ENCODE assay signal across 9 mouse cellular contexts in the genomic region with DNA sequence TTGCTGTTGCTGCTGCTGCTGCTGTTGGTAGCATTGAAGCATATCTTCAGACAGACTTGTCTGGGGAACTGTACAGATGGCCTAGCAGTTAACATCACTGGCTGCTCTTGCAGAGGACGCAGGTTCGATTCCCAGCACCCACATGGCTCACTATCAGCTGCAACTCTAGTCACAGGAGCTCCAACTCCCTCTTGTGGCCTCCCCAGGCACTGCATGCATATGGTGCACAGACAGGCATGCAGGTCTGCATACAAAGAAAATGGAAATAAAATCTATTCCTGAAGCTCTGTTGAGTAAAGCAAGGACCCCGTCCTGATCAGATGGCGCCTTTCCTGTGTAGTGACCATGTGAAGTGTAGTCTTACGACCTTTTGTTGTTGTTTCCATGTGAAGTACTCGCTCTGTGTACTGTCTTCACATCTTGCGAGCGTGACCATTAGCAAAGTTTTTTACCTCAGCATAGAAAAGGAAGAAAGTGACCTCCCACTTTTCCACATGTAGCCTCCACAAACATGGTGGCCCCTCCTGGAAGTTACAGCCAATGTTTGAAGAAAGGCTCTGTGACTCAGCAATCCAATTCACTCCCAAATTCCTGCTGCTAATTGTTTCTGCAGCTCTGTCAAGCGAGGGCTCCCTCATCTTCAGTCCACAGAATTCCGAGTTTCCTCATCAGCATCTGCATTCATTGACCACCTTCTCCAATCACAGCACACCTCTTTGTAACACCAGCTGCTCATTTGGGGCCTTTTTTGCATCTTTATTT.
DNase-seq lines count a peak whose midpoint lies in the region; ATAC-seq and TF ChIP-seq lines count a peak whose summit lies in the region.
"Had no signal": no experiment of that assay in that cellular context is flagged by ENCODE, and none has a peak within 500 bp of the region (broad histone marks: within the 10 kb centered on the region; RNA-seq: fewer than 3 reads in every experiment).

No protein-coding gene starts in this region.

- H3K36me3 ChIP-seq in forebrain, postnatal 0 days (ENCODE audit: insufficient read depth): no peaks in the 10 kb centered on the region
- H3K36me3 ChIP-seq in forebrain, embryonic 10.5 days (replicated peaks): peaks cover 10% of the 10 kb centered on the region
- no peaks in the 10 kb centered on the region for H3K36me3 ChIP-seq in kidney, postnatal 0 days (ENCODE audit: insufficient read depth, low read length)
- no peaks in the 10 kb centered on the region for H3K36me3 ChIP-seq in midbrain, embryonic 16.5 days (ENCODE audit: control insufficient read depth, insufficient read depth, low read length)
- H3K36me3 ChIP-seq: liver, embryonic 15.5 days had no signal

- TF ChIP-seq POLR2A in brain, embryonic 14.5 days (IDR thresholded peaks at IDR 0.05; ENCODE audit: borderline replicate concordance, extremely low read depth, insufficient read depth, insufficient read length, poor library complexity, severe bottlenecking): no peak

- no peak overlapping the region for H3K4me2 ChIP-seq in forebrain, postnatal 0 days (ENCODE audit: low read depth)
- H3K4me2 ChIP-seq in kidney, postnatal 0 days (ENCODE audit: low read length): no peak overlapping the region
- H3K4me2 ChIP-seq in midbrain, embryonic 16.5 days (ENCODE audit: low read length): no peak overlapping the region
- H3K4me2 ChIP-seq: liver, embryonic 15.5 days had no signal

- no peaks in the 10 kb centered on the region for H3K9me3 ChIP-seq in forebrain, postnatal 0 days (ENCODE audit: low read length)
- H3K9me3 ChIP-seq in forebrain, embryonic 10.5 days: 0 out of 2 replicates have a peak, but pooled peaks cover 5% of the 10 kb centered on the region
- no peaks in the 10 kb centered on the region for H3K9me3 ChIP-seq in kidney, postnatal 0 days (replicated peaks; ENCODE audit: low read length)
- H3K9me3 ChIP-seq in midbrain, embryonic 16.5 days (replicated peaks; ENCODE audit: control insufficient read depth, low read length, poor library complexity, severe bottlenecking): no peaks in the 10 kb centered on the region
- H3K9me3 ChIP-seq: liver, embryonic 15.5 days had no signal

- TF ChIP-seq CTCF in forebrain, postnatal 0 days (IDR thresholded peaks at IDR 0.05; ENCODE audit: low read depth): peak; percentile 34; the same call in 1 of the 2 replicates
- TF ChIP-seq CTCF in kidney, postnatal 0 days (IDR thresholded peaks at IDR 0.05; ENCODE audit: low read depth): peak; percentile 43
- peak; percentile 27; the same call in 1 of the 2 replicates for TF ChIP-seq CTCF in brain, embryonic 14.5 days (IDR thresholded peaks at IDR 0.05; ENCODE audit: borderline replicate concordance, extremely low read depth, insufficient read depth, insufficient read length)

- H3K27me3 ChIP-seq in forebrain, postnatal 0 days (ENCODE audit: insufficient read depth, low read length): no peaks in the 10 kb centered on the region
- no peaks in the 10 kb centered on the region for H3K27me3 ChIP-seq in forebrain, embryonic 10.5 days (ENCODE audit: poor library complexity, severe bottlenecking)
- no peaks in the 10 kb centered on the region for H3K27me3 ChIP-seq in kidney, postnatal 0 days (ENCODE audit: insufficient read depth, low read length)
- no peaks in the 10 kb centered on the region for H3K27me3 ChIP-seq in midbrain, embryonic 16.5 days (ENCODE audit: control insufficient read depth, insufficient read depth, low read depth, low read length)
- H3K27me3 ChIP-seq: liver, embryonic 15.5 days had no signal

- H3K4me1 ChIP-seq in forebrain, postnatal 0 days (ENCODE audit: insufficient read depth): 0 out of 2 replicates have a peak, but pooled peaks cover 1% of the 10 kb centered on the region
- H3K4me1 ChIP-seq in forebrain, embryonic 10.5 days: peaks cover 7% of the 10 kb centered on the region
- H3K4me1 ChIP-seq in kidney, postnatal 0 days (replicated peaks; ENCODE audit: insufficient read depth, low read length): no peaks in the 10 kb centered on the region
- no peaks in the 10 kb centered on the region for H3K4me1 ChIP-seq in midbrain, embryonic 16.5 days (ENCODE audit: control insufficient read depth, insufficient read depth, low read length)
- H3K4me1 ChIP-seq: liver, embryonic 15.5 days had no signal

- no peak overlapping the region for H3K4me3 ChIP-seq in forebrain, postnatal 0 days (ENCODE audit: low read depth, low read length)
- H3K4me3 ChIP-seq in forebrain, embryonic 10.5 days: no peak overlapping the region
- H3K4me3 ChIP-seq in kidney, postnatal 0 days (replicated peaks; ENCODE audit: low read depth, low read length): no peak overlapping the region
- H3K4me3 ChIP-seq in midbrain, embryonic 16.5 days (ENCODE audit: low read depth, low read length): no peak overlapping the region
- H3K4me3 ChIP-seq: liver, embryonic 15.5 days had no signal

- H3K9ac ChIP-seq in forebrain, postnatal 0 days: no peak overlapping the region
- no peak overlapping the region for H3K9ac ChIP-seq in kidney, postnatal 0 days (ENCODE audit: low read depth, low read length)
- no peak overlapping the region for H3K9ac ChIP-seq in midbrain, embryonic 16.5 days (ENCODE audit: low read depth, low read length)
- H3K9ac ChIP-seq: liver, embryonic 15.5 days had no signal

- no peak overlapping the region for H3K27ac ChIP-seq in forebrain, postnatal 0 days (ENCODE audit: low read depth, low read length)
- no peak overlapping the region for H3K27ac ChIP-seq in forebrain, embryonic 10.5 days
- H3K27ac ChIP-seq in kidney, postnatal 0 days: no peak overlapping the region
- no peak overlapping the region for H3K27ac ChIP-seq in midbrain, embryonic 16.5 days (ENCODE audit: low read length)
- H3K27ac ChIP-seq: liver, embryonic 15.5 days had no signal

- no peak for DNase-seq in forebrain, postnatal 0 days
- no peak for DNase-seq in forebrain, embryonic 10.5 days (ENCODE audit: extremely low spot score, low spot score)
- no peak for DNase-seq in kidney, postnatal 0 days (ENCODE audit: low spot score)
- DNase-seq in kidney, postnatal 25 days: no peak
- peak; percentile 19 for DNase-seq in 3T3-L1 (ENCODE audit: low read depth, low spot score)
- DNase-seq in brain, embryonic 14.5 days (ENCODE audit: low read depth): no peak
- DNase-seq in embryo, embryonic 10.5 days (ENCODE audit: low spot score): no peak

- 83% methylated on average over 10 of the region's 10 CpGs for WGBS in forebrain, postnatal 0 days
- WGBS in forebrain, embryonic 10.5 days: 87% methylated on average over 10 of the region's 10 CpGs
- 74% methylated on average over 10 of the region's 10 CpGs for WGBS in kidney, postnatal 0 days
- 81% methylated on average over 10 of the region's 10 CpGs for WGBS in midbrain, embryonic 16.5 days

- no peak for ATAC-seq in forebrain, postnatal 0 days
- no peak for ATAC-seq in kidney, postnatal 0 days (replicated peaks; ENCODE audit: low FRiP score, low read depth)
- ATAC-seq in midbrain, embryonic 16.5 days: no peak
